Mouse (Mus musculus) thymus, postnatal 10 days (tissue): ENCODE data around the gene Gjc1.

ENCODE experiments used
- DNase-seq, 2 experiments: peaks; one replicate each; pipeline ENCODE4 v3.0.0; 2021; ENCODE audit warnings: low spot score in 2 of 2

The Gjc1 gene

GRCm38 (mm10) chr11:102771916-102772714 is 47.4 kb downstream of the Gjc1 start:
- DNase-seq, result no peak

DNA sequence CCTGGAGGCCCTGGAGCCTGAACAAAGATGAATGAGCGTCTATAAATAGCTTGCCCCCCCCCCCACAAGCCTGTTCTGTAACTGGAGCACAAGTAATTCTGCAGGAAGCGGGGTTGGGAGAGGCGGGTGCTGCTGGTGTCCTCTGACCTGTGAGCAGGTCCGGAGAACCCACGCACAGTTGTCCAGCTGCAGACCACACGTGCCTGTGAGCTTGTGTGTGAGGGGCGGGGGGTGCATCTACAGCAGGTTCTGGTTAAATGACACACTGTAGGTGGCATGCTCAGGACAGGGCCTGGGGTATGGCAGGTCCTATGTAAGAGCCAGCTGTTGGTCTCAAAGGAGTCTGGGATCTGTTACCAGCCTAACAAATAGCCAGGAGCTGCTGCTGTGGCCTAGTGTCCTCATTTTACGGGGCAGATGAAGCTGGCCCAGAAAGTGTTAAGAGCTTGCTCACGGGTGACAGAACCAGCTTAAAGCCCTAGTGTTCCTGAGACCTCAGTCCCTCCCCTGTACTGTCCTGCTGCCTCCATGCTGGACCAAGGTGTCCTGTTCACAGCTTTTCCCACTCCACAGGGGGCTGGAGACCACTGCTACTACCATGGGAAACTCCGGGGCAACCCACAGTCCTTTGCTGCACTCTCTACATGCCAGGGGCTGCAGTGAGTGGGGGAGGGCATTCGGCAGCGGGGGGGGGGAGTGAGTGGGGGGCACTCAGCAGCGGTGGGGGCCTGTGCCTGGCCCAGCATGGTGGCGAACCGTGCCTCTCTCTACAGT is 48.7 kb downstream of the Gjc1 start:
- DNase-seq, result no peak

DNA sequence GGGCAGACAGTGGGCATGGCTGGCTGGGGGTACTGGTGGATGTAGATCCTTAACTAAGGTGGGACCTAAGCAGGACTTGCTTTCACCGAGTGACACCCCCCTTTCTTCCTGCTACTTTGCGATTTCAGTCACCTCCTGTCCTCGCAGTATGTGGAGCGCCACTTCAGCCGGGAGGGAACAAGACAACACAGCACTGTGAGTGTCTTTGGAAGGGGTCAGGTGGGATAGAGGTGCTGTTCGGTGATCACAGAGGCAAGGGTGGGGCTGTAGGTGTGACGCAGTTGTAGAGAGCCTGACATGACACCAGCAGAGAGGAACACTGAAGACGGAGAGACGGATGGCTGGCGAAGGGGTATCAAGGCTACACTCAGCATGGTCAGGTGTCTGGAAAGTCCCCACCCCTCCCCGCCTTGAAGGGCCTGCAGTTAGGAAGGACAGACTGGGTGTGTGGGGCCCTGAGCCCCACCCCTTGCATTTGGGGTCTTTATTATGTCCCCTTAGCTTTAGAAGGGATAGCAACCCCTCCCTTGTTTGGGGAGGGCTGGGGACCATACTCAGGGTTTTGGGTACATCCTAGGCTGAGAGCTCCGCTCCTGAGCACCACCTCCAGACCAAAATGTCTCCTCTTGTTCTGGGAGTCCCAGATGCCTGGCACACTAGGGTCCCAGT is 49.4 kb downstream of the Gjc1 start:
- DNase-seq, result no peak

GRCm38 (mm10) chr11:102769141-102769540 is 50.4 kb downstream of the Gjc1 start:
- no peak for DNase-seq

DNA sequence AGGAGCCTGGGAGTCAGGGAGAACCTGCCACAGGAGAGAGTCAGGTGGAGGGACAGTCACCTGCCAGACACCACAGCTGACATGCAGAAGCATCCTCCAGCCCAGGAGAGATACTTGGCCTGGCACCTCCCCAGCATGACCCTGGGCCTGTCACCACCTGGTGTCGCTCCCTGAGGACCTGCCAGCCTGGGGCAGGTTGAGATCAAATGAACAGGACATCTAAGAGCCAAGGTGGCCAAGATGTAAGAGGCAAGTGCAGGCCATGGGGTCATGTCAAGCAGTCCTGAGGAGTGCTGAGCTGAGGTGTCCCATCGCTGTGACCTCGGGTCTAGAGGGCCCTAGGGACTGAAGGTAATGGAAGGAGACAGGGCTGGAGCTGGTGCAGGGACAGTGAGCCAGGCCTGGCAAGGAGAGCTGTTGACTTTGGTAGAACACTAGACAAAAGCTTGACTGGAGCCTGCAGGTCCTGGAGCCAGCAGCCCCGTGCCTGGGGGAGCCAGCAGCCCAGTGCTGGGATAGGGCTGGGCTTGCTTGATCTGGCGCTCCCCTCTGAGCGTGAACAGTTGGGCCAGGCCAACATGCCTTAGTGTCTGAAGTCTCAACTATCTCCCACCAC is 52.3 kb downstream of the Gjc1 start:
- no peak for DNase-seq

GRCm38 (mm10) chr11:102765416-102765815 is 54.1 kb downstream of the Gjc1 start:
- DNase-seq, result no peak

- no peak for DNase-seq
Observed at GRCm38 (mm10) chr11:102763009-102763767, 56.3 kb downstream of the Gjc1 start.

DNA sequence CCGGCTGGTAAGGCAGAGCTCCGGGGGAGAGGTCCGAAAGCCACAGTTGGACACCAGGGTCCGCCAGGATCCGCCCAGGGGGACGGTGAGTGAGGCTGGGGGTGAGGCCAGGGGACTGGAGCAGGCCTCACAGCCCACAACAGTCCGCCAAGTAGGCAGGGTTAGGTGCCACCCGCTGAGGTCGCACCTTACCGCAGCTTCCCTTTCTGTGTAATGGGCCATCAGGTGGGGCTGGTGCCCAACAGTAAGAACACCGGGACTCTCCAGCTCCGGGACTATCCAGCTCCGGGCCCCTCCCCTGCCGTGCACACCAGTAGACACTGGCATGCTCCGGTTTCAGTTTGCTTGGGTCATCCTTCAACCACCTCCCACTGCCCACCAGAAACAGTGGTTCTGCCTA is 57.3 kb downstream of the Gjc1 start:
- peak in 1 of 2 experiments; percentile 15 for DNase-seq

DNA sequence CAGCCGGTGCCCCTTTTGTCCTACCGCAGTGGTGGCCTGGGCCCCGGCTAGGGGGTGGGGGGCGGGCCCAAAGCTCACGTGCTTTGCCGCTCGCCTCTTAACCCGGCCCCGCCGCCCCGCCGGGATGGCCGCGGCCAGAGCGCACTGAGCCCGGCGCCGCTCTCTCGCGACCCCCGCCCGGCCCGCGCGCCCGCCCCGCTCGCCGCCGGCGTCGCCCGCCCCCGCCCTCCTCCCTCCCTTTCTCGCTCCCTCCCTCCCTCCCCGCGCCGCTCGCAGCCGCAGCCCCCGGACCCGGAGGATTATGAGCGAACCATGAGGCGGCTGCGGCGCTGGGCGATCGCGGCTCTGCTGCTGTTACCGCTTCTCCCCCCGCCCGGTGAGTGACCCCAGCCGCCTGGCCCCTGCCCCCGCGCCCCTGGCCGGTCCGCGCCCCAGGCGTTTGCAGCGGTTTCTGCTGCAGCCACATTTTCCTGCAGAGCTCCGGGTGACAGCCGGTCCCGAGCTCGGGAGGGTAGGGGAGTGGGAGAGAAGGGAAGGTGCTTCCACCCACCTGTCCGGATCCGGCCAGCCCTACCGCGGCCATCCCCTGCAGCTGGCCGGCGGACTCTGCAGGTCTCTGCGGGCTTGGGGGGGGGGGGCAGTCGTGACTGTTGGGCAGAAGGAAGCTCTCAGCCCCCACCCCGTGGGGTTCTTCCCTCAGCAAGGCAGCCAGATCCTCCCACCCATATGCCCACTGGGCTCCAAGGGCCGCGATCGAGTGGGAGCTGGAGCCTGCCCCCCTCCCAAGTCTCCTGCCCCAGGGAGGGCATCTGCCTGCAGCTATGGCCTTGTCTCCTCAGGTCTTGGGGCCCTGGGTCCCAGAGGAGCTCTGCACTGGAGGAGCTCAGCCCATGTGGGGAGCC is 57.9 kb downstream of the Gjc1 start, which contains the start of gene Adam11:
Gene Adam11 (plus strand): TSS at position 131 of the 902 bp plus-strand sequence.
- DNase-seq, result peak in 1 of 2 experiments; percentile 23

DNA sequence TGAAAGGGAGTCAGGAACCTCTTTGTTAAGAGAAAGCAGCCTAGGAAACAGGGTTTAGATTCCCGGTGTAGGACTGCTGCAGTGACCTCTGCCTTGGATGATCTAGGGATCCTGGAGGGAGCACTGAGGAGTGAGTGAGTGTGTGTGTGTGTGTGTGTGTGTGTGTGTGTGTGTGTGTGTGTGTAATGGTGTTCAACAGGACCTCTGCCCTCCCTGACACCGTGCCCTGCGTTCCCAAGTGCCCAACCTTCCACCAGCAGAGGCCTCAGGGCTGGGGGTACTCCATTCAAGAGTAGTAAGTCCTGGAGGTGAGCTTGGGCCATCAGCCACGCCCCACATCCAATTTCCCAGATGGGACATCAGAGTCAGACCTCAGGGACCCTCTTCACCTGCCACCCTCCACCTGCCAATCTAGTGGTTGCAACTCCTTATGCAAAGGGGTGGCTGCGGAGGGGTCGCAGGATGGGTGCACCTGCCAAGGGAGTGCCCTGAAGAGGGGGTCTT is 58.6 kb downstream of the Gjc1 start:
- DNase-seq, result no peak

GRCm38 (mm10) chr11:102758977-102759376 is 60.5 kb downstream of the Gjc1 start:
- DNase-seq, result no peak

- DNase-seq, result no peak
Observed at GRCm38 (mm10) chr11:102755391-102755790, 64.1 kb downstream of the Gjc1 start.

DNA sequence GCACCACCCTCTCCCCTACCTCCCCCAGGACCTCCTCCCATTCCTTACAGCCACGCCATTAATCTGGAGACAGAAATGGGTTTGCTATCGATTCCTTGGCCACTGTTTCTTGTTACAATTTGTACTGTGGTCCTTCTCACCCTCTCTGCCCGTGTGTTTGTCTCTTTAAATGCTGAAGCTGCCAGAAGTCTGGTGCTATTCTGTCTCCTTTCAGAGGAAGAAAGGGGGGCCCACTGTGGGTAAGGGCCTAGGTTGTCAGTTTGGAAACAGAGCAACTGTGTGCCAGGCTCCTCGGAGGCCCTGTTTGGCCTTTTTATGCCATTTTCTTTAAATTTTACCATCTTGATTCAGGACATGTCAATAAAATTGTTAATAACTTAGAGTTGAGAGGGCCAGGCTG is 65.1 kb downstream of the Gjc1 start:
- peak; percentile 57 to 63 for DNase-seq

DNA sequence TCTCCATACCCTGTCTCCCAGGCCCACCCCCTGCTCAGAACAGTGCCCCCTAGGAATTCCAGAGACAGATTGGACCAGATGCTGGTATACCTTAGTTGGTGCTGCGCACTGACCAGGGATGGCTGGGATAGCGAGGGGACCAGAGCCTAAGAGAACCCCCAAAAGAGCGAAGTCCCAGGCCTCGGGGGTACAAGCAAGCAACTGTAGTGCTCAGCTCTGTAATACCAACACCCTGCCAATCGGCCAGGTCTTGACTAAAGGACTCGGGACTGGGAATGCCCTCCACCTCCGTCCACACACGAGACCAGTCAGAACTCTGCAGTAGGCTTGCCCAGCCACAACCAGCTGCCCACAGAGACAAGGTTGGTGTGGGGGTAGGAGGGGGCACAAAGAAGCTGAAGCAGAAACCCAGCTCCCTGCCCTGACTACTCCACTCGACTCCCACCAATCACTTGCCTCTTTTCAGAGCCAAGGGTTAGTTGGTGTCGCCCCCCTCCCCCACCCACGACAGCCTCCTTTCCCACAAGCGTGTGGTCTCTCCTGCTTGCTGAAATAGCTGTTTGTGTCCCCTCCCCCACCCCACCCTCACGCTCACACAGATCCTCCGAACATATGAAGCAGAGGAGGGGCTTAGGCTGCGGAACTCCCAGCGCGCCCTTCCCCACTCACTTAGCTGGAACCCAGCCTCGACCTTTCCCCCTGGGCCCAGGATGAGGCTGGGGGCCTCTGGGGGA is 65.7 kb downstream of the Gjc1 start:
- peak; percentile 80 to 85 for DNase-seq

GRCm38 (mm10) chr11:102752896-102753590 is 66.5 kb downstream of the Gjc1 start:
- peak in 1 of 2 experiments; percentile 20 for DNase-seq

- DNase-seq, result no peak
Observed at GRCm38 (mm10) chr11:102749712-102750111, 69.8 kb downstream of the Gjc1 start.
